Mouse (Mus musculus) gastrocnemius, postnatal 10 days (tissue): ENCODE results near the gene Sfrp5. TPM values are rescaled to one million over a fixed set of nuclear protein-coding genes. Genes with fewer than 3 reads are reported as not detected.

Source experiments
- total RNA-seq, 2 experiments: library from RNA; stranded (reverse); gene quantifications; 2 replicates each; pipeline ENCODE4 v1.2.3; 2021

Sfrp5 gene
- total RNA-seq, 2 experiments from 2014 or later = 5.7 to 6.8 TPM

Other genes with a start within 250 kb of the Sfrp5 start
- gene Mms19, start 221.1 kb downstream of the Sfrp5 start, total RNA-seq = 10 to 100 TPM in 1 of 2 experiments, 1 to 10 TPM in 1; 9.2 to 12.9 TPM
- gene Ubtd1, start 220.5 kb downstream of the Sfrp5 start, total RNA-seq = 10 to 100 TPM; 23.3 to 27.6 TPM
- gene Ankrd2, start 166.3 kb downstream of the Sfrp5 start, total RNA-seq = 10 to 100 TPM; 65.0 to 72.7 TPM
- gene Hoga1, start 156.6 kb downstream of the Sfrp5 start, total RNA-seq = 1 to 10 TPM; 4.5 to 4.6 TPM
- gene 4933411K16Rik, start 150.0 kb downstream of the Sfrp5 start, total RNA-seq = under 1 TPM; 0.40 to 0.50 TPM
- 1 to 10 TPM; 1.8 to 2.6 TPM for gene Morn4, start 115.9 kb downstream of the Sfrp5 start, total RNA-seq
- gene Pi4k2a, start 111.8 kb downstream of the Sfrp5 start, total RNA-seq = 10 to 100 TPM; 13.3 to 14.7 TPM
- gene Avpi1, start 73.2 kb downstream of the Sfrp5 start, total RNA-seq = 10 to 100 TPM in 1 of 2 experiments, 1 to 10 TPM in 1; 8.3 to 10.3 TPM
- 10 to 100 TPM; 16.9 to 23.5 TPM for gene Marveld1, start 54.9 kb downstream of the Sfrp5 start, total RNA-seq
- 10 to 100 TPM; 12.5 to 17.4 TPM for gene Zfyve27, start 38.3 kb downstream of the Sfrp5 start, total RNA-seq
- gene Golga7b, start 45.3 kb upstream of the Sfrp5 start, total RNA-seq = 1 to 10 TPM; 3.2 to 5.5 TPM
- under 1 TPM; 0.26 to 0.29 TPM for gene Crtac1, start 229.5 kb upstream of the Sfrp5 start, total RNA-seq